Mouse (Mus musculus): Measurements from ENCODE around the gene Diaph3. TPM values are rescaled to one million over a fixed set of nuclear protein-coding genes. Genes with fewer than 3 reads are reported as not detected.
"Not testable (repeated sequence)": the region's sequence is repeated elsewhere in the genome, so short reads cannot be mapped to it uniquely, and the experiment has no call there.

Diaph3 gene
- 3.7 and 5.3 TPM in 2 replicates for total RNA-seq (2021)
- long read RNA-seq, partial matches to known transcripts, result 1 of 1 reads
- long read RNA-seq, other reads (novel, unspliced or antisense), result 0 of 1 reads

DNA sequence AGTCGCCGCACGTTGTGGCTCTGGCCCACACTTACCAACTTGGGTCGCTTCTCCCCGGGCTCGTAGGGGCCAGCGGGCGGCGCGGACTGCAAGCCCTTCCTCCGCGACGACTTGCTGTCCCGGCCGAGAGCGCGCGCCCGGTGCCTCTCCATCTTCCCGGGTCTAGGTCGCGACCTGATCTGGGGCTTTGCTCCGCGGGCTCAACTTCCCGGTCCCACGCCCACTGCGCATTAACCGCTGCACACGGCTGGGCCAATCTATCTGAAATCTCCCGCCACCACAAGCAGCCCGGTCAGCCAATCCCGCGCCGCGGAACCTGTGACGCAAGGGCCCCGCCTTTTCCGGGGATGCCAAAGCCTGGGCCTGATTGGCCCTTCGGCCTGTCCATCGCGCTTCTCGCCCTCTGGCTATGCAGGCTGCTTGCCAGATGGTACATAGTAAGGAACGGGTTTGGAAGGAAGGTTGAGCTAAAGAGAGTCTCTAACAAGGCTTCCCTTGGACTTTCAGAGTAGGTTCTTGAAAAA lies at the start of gene Diaph3:
TSS of gene Diaph3 (minus strand) at position 273 of the 524 bp plus-strand sequence.
- DNase-seq, result peak; percentile 99

DNA sequence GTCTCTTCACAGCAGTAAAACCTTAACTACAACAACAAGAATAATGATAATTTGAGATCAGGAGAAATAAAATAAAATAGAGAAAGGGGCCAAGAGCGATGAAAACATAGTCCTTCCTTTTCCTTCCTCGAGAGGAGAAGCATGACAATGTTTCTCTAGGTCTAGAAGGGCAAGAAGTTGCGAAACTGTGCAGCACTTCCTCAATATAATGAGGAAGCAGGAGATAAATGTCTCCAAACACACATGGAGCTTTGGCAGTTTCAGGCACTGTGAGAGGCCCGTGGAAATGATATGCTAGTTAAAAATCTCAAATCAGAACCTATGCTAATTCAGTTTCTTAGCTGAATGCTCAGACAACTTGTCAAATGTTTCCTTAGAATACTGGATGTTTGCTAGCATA lies 49.6 kb upstream of the Diaph3 start:
- no peak for DNase-seq

DNA sequence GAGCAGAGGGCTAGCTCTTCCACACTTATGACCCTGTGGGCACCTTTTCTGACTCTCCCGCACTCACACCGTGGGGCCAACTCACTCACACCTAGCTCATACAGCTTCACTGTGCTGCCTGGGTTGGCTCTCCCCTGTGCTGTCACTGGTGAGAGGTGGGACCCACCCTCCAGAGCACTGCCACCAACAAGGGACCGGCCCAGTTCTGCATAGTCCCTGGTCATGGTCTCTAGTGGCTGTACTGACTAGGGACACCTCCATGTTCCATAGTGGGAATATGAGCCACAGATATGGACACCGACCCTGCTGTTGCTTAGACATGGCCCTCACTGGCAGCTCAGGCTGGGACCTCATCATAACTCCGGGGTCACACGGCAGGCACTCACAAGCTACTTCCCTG lies 30.5 kb upstream of the Diaph3 start:
- DNase-seq, result no peak

DNA sequence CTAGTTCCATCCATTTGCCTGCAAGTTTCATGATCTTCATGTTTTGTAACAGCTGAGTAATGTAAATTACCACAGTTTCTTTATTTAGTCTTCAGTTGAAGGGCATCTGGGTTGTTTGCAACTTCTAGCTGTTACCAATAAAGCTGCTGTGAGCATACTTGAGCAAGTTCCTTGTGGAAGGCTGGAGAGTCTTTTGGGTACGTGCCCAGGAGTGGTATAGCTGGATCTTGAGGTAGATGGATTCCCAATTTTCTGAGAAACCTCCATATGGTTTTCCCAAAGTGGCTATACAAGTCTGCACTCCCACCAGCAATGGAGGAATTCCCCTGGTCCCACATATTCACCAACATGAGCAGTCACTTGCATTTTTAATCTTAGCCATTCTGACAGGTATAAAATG lies 28.1 kb upstream of the Diaph3 start:
- DNase-seq, result no peak

GRCm38 (mm10) chr14:87155621-87156238 lies 14.7 kb upstream of the Diaph3 start:
- DNase-seq, result no peak

DNA sequence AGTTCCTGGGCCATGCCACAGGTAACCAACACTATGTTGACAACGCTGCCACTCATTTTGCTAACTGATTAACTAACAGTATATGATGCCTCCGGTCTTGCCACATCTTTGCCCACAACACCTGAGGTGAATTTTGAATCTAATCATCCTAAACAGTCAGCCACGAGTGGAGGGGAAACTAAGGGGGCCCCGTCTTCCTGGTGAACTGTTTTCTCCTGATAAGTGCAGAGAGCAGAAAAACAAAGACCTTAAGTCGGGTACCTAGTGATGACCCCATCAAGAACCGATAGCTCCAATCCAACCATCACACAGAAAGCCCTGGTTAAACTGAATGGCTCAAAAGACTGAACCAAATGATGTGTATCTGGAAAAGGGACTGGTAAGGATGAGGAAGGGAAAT lies 8.6 kb upstream of the Diaph3 start:
- DNase-seq, result no peak

GRCm38 (mm10) chr14:87146704-87147103 lies 5.7 kb upstream of the Diaph3 start:
- no peak for DNase-seq

GRCm38 (mm10) chr14:87145351-87145750 lies 4.3 kb upstream of the Diaph3 start:
- no peak for DNase-seq

DNA sequence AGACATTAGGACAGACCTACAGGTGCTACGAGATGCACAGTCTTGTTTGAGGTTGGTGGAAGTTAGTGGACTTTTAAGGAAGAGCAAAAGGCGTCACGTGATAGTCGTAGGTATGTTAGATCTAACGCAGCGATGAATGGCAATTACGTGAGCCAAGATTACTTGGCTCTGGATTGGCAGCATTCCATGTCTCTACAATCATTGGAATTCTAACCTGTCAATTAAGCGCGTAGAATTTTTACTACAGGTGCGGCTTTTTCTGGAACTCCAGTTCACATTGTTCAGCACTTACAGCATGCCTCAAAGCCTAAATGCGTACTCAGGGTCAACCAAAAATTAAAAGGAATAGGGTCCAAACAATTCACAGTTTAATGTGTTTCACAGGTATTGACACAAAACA lies 742 bp upstream of the Diaph3 start:
- DNase-seq, result no peak

DNA sequence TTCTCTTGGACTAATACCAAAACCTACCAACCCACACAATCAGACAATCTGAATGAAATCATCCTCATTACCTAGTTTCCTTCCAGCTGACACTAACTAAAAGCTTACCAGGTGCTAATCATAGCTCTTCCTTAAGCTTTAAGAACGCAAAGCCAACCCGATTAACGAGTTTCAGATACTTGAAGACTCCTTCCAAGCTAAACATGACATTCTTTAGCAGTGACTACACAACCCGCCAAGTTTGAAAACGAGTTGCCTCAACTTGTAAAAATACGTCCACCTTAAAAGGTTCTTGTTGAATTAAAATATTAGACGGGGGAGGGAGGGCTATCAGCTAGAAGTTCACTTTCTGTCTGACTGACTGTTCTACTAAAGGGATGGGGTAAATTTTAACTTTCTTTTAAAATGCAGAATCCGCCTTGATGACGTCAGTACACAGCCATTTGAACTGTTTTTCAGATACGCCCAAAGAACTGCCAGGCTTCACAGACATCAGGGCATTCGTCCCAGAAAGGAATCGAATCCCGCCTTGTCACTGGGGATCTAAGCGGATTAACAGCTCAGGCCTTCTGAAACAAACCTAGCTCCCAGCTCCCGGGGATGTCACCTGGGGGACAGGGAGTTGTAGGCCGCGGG lies 590 bp downstream of the Diaph3 start:
- no peak for DNase-seq

- DNase-seq, result no peak
Observed at GRCm38 (mm10) chr14:87126076-87126639, 14.9 kb downstream of the Diaph3 start.

GRCm38 (mm10) chr14:87125492-87125891 lies 15.5 kb downstream of the Diaph3 start:
- no peak for DNase-seq

DNA sequence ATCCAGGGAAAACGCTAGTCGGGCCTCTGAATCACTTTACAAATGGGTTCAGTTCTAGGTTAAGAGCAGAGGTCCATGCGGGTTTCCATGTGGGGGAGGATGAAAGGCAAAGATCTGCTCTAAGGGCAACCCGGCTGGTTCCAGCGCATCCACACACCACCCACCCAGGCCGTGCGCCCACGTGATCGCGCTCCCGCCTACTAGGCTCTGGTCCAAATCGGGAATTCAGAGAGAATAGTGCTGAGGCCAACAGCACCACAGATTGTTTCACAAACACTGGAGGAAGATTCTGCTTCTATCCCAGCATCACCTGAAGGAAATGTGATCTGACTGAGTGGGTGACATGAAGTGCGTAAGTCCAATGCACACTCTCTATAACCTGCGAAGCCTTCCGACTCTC lies 17.9 kb downstream of the Diaph3 start:
- no peak for DNase-seq

GRCm38 (mm10) chr14:87121868-87122267 lies 19.2 kb downstream of the Diaph3 start:
- no peak for DNase-seq

GRCm38 (mm10) chr14:87110634-87111033 lies 30.4 kb downstream of the Diaph3 start:
- no peak for DNase-seq

DNA sequence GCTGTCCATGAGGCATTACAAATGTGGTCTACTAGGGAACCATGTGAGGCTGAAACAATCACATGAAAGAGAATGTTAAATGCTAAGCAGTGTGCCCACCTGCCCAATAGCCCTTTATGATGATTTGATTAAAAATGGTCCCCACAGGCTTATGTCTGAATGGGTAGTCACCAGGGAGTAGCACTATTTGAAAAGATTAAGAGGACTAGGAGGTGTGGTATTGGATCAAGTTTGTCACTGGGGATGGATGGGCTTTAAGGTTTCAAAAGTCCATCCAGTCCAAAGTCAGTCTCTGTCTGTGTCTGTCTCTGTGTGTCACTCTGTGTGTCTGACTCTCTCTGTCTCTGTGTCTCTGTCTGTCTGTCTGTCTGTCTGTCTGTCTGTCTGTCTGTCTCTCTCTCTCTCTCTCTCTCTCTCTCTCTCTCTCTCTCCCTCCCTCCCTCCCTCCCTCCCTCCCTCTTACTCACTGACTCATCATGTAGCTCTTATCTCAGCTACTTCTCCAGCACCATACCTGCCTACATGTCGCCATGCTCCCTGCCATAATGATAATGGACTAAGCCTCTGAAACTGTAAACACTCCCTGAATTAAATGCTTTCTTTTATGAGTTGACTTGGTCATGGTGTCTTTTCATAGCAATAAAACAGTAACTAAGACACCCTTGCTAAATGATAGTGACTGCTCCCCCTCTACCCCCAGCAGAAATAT lies 41.5 kb downstream of the Diaph3 start:
- DNase-seq, result no peak

GRCm38 (mm10) chr14:87098093-87098492 lies 42.9 kb downstream of the Diaph3 start:
- DNase-seq, result no peak

GRCm38 (mm10) chr14:87091522-87091921 lies 49.5 kb downstream of the Diaph3 start:
- DNase-seq, result no peak

GRCm38 (mm10) chr14:87091108-87091507 lies 49.9 kb downstream of the Diaph3 start:
- no peak for DNase-seq

DNA sequence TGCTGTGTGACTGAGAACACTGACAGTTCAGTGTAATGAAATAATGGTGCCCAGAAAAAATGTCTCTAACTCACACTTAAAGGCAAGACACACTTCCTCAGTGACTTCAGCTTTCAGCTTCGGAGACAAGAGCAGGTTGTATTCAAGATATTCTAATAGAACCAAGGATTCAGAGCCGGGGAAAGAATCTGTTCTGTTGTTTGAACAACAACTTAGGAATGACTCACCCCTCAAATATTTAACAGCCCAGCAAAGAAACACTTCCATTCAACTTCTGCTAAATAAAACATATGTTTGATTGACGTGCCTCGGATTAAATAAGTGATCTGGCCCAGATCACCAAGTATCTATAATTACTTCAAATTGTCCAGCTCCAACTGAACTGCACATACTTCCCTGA lies 52.1 kb downstream of the Diaph3 start:
- no peak for DNase-seq

DNA sequence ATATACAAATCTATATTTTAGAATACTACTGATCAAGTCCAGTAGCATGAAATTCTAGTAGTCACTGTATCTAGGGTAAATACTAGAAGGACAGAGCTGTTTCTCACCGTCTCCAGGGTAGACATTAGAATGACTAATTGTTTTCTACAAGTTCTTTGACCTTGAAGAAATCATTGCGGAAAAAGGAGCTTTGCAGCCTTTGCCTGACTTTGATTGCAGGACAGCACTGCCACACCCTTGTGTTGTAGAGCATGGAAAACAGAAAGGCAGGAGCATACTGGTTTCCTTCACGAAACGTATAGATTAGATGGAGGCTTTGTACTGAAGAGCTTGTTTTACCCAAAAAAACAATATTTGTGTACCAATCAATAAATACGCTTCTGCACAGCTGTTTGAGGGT lies 52.6 kb downstream of the Diaph3 start:
- no peak for DNase-seq

- DNase-seq, result no peak
Observed at GRCm38 (mm10) chr14:87087996-87088395, 53.0 kb downstream of the Diaph3 start.

DNA sequence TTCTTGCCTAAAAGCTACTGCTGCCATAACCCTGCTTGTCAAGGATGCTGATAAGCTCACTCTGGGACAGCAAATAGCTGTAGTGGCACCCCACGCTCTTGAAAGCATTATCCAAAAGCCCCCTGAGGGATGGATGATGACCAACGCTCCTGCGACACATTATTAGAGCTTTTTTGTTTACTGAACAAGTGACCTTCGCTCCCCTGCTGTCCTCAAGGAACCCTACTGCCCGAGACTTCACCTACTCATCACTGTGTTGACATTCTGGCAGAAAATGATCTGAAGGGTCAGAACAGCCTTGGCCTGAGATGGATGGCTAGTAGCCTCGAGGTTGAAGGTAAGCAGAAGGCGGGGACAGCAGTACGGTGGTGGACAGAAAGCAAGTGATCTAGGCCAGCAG lies 56.1 kb downstream of the Diaph3 start:
- DNase-seq, result not testable (repeated sequence)
